Mouse (Mus musculus): Measurements from ENCODE around the gene Atp8b3. TPM values are rescaled to one million over a fixed set of nuclear protein-coding genes. Genes with fewer than 3 reads are reported as not detected.

The Atp8b3 gene
- polyA plus RNA-seq, 1 experiment from 2014 or later, result 0.84 TPM

- ATAC-seq (ENCODE audit: insufficient read depth, low FRiP score, low TSS enrichment), result no peak
- Histone ChIP-seq H3K27ac (ENCODE audit: low read depth, low read length) (no peak overlapping the region), H3K36me3 (ENCODE audit: control insufficient read depth, insufficient read depth, low read length) (no peaks in the 10 kb centered on the region), H3K4me2 (ENCODE audit: low read depth) (peak overlapping the region; percentile 40), H3K27me3 (ENCODE audit: control insufficient read depth, insufficient read depth, low read length) (no peaks in the 10 kb centered on the region), H3K4me1 (ENCODE audit: control insufficient read depth, insufficient read depth, low read length) (peaks cover 32% of the 10 kb centered on the region), H3K9ac (ENCODE audit: low read length) (peak overlapping the region; percentile 49), H3K4me3 (ENCODE audit: low read depth, low read length) (peak overlapping the region; percentile 4; the same call in 1 of the 2 replicates), H3K9me3 (ENCODE audit: control insufficient read depth, low read length) (no peaks in the 10 kb centered on the region)
- DNase-seq (ENCODE audit: low spot score), result peak; percentile 48
- 18% methylated on average over 29 of the region's 30 CpGs for WGBS
Observed at GRCm38 (mm10) chr10:80570871-80571836, 32.2 kb upstream of the Atp8b3 start.

GRCm38 (mm10) chr10:80570419-80570818, 31.5 kb upstream of the Atp8b3 start:
- Histone ChIP-seq H3K27me3 (ENCODE audit: control insufficient read depth, insufficient read depth, low read length) (no peaks in the 10 kb centered on the region), H3K9me3 (ENCODE audit: control insufficient read depth, low read length) (no peaks in the 10 kb centered on the region), H3K36me3 (ENCODE audit: control insufficient read depth, insufficient read depth, low read length) (no peaks in the 10 kb centered on the region), H3K4me2 (ENCODE audit: low read depth) (no peak overlapping the region), H3K4me3 (ENCODE audit: low read depth, low read length) (no peak overlapping the region), H3K9ac (ENCODE audit: low read length) (peak overlapping the region; percentile 49; the same call in 1 of the 2 replicates), H3K27ac (ENCODE audit: low read depth, low read length) (no peak overlapping the region), H3K4me1 (ENCODE audit: control insufficient read depth, insufficient read depth, low read length) (peaks cover 25% of the 10 kb centered on the region)
- 90% methylated on average over 10 of the region's 10 CpGs for WGBS
- no peak for ATAC-seq (ENCODE audit: insufficient read depth, low FRiP score, low TSS enrichment)
- no peak for DNase-seq (ENCODE audit: low spot score)

DNA sequence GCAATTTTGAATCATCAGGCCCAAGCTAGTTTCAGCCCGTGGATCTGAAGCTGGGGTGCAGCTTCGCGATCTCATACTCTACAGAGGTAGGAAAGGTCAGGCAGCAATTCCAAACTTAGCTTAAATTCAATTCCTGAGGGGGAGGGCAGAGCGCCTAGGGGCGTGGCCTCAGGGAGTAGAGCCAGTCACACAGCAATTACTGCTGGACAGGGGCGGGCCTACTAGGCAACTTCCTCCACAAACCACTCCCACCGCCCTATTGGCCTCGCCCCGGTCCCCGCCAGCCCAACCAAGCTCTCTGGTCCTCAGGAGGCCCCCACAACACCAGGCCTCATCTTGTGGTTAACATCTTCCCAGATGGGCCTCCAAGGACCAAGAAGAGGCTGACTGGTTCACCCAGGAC, 30.7 kb upstream of the Atp8b3 start:
- Histone ChIP-seq H3K4me1 (ENCODE audit: control insufficient read depth, insufficient read depth, low read length) (peaks cover 25% of the 10 kb centered on the region), H3K9ac (ENCODE audit: low read length) (no peak overlapping the region), H3K27ac (ENCODE audit: low read depth, low read length) (no peak overlapping the region), H3K27me3 (ENCODE audit: control insufficient read depth, insufficient read depth, low read length) (no peaks in the 10 kb centered on the region), H3K9me3 (ENCODE audit: control insufficient read depth, low read length) (no peaks in the 10 kb centered on the region), H3K36me3 (ENCODE audit: control insufficient read depth, insufficient read depth, low read length) (no peaks in the 10 kb centered on the region), H3K4me3 (ENCODE audit: low read depth, low read length) (no peak overlapping the region), H3K4me2 (ENCODE audit: low read depth) (no peak overlapping the region)
- WGBS, result 30% methylated on average over 10 of the region's 10 CpGs
- peak; percentile 40 for DNase-seq (ENCODE audit: low spot score)
- no peak for ATAC-seq (ENCODE audit: insufficient read depth, low FRiP score, low TSS enrichment)

DNA sequence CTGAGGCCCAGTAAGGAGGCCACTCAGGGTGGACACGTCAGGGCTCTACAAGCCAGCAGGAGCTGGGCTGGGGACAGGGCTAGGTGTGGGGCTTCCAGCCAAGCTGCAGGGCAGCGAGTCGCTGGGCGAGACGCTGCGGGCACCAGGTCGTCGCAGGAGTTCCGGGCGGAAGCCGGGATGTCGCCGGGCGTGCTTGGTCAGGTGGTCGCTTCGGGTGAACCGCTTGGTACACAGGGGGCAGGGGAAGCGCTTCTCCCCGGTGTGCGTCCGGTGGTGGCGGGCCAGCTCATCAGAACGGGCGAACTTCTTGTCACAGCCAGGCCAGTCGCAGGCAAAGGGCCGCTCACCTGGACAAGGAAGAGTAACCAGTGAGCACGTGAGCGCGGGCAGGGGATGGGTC, 30.0 kb upstream of the Atp8b3 start:
- ATAC-seq (ENCODE audit: insufficient read depth, low FRiP score, low TSS enrichment), result no peak
- Histone ChIP-seq H3K27ac (ENCODE audit: low read depth, low read length) (no peak overlapping the region), H3K9ac (ENCODE audit: low read length) (no peak overlapping the region), H3K4me1 (ENCODE audit: control insufficient read depth, insufficient read depth, low read length) (peaks cover 25% of the 10 kb centered on the region), H3K4me2 (ENCODE audit: low read depth) (no peak overlapping the region), H3K9me3 (ENCODE audit: control insufficient read depth, low read length) (no peaks in the 10 kb centered on the region), H3K27me3 (ENCODE audit: control insufficient read depth, insufficient read depth, low read length) (no peaks in the 10 kb centered on the region), H3K4me3 (ENCODE audit: low read depth, low read length) (no peak overlapping the region), H3K36me3 (ENCODE audit: control insufficient read depth, insufficient read depth, low read length) (no peaks in the 10 kb centered on the region)
- WGBS, result 87% methylated on average over 29 of the region's 29 CpGs
- DNase-seq (ENCODE audit: low spot score), result no peak

DNA sequence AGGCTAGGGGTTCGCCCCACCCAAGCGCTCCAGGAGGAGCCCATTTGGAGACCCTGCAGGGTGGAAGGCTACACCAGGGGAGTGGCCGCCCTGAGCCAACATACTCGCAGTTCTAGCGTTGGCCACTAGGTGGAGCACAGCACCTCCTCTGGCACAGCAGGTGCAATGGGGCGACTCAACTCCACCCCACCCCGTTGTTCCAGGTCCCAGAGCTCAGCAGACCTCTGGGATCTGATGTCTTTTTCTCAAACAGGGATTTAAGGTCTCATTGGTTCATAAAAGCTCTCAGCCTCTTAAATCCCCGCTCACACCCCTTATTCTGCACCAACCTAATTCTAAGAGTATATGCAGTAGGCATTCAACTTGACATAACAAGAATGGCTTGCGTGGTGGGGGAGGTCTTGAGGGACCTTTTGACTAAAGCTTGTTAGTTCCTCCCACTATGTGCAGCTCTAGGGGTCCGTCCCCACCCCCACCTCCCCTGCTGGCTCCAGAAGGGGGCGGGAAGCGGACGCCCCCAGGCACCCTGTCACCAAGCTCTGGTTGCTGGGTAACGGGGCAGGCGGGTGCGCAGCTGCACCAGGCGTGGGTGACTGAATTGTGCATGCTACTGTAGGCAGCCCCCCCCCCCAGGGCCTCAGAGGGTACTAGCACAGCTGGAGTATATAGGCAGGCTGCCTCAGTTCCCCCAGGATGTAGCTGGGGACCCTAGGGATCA, 27.6 kb upstream of the Atp8b3 start:
- Histone ChIP-seq H3K9me3 (ENCODE audit: control insufficient read depth, low read length) (no peaks in the 10 kb centered on the region), H3K4me3 (ENCODE audit: low read depth, low read length) (no peak overlapping the region), H3K36me3 (ENCODE audit: control insufficient read depth, insufficient read depth, low read length) (no peaks in the 10 kb centered on the region), H3K27ac (ENCODE audit: low read depth, low read length) (peak overlapping the region; percentile 70), H3K4me2 (ENCODE audit: low read depth) (peak overlapping the region; percentile 10), H3K4me1 (ENCODE audit: control insufficient read depth, insufficient read depth, low read length) (peaks cover 20% of the 10 kb centered on the region), H3K9ac (ENCODE audit: low read length) (no peak overlapping the region), H3K27me3 (ENCODE audit: control insufficient read depth, insufficient read depth, low read length) (no peaks in the 10 kb centered on the region)
- DNase-seq (ENCODE audit: low spot score), result peak; percentile 88
- 25% methylated on average over 17 of the region's 17 CpGs for WGBS
- ATAC-seq (ENCODE audit: insufficient read depth, low FRiP score, low TSS enrichment), result peak; percentile 59

DNA sequence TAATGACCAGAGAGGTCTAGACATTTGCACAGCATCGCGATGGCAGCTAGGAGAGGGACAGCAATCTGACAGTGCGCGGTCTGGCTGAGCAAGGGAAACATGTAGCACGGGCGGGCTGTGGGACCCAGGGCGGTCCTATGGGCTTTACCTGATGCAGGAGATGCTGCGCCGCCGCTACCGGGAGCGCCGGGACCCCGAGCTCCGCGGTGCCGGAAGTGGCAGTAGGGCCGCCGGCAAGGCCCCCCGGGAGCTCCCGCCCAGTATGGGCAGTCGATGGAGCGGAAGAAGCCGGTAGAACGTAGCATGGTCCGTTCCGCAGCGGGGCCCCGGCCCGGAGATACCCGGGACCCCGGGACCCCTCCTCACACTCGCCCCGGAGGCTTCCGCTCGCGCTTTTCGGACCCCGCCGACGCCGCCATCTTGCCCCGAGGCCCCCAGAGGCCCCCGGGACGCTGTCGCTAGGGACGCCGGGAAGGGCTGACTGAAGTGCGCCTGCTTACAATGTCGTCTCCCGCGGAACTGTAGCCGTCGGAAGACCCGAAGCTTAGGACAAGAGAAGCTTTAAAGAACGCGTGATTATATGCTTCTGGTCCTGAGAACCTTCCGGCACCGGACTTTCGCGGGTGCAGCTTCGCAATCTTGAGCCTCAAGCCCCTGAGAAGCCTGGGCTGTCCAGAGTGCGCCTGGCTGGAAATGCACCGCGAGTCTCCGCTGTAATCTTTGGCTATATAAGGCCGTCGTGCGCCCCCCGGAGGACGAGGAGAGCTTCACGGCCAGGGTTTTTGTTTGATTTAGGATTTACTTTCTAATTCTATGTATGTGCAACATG, 22.4 kb upstream of the Atp8b3 start, which contains the start of gene Rexo1:
Gene Rexo1, minus strand, starts transcription at position 445 of the 829 bp plus-strand sequence.
- peak within 1 kb of the TSS; percentile 85 for H3K4me2 ChIP-seq (ENCODE audit: low read depth)
- peak within 1 kb of the TSS; percentile 83 for H3K4me3 ChIP-seq (ENCODE audit: low read depth, low read length)
- ATAC-seq (ENCODE audit: insufficient read depth, low FRiP score, low TSS enrichment), result peak; percentile 76
- H3K4me1 ChIP-seq (ENCODE audit: control insufficient read depth, insufficient read depth, low read length), result peaks cover 7% of the 10 kb centered on the region
- no peaks in the 10 kb centered on the region for H3K36me3 ChIP-seq (ENCODE audit: control insufficient read depth, insufficient read depth, low read length)
- H3K9me3 ChIP-seq (ENCODE audit: control insufficient read depth, low read length), result no peaks in the 10 kb centered on the region
- peak within 1 kb of the TSS; percentile 39 for H3K27ac ChIP-seq (ENCODE audit: low read depth, low read length)
- no peaks in the 10 kb centered on the region for H3K27me3 ChIP-seq (ENCODE audit: control insufficient read depth, insufficient read depth, low read length)
- DNase-seq (ENCODE audit: low spot score), result peak; percentile 96
- under 1% methylated on average over 69 of the region's 72 CpGs for WGBS
- H3K9ac ChIP-seq (ENCODE audit: low read length), result peak within 1 kb of the TSS; percentile 91

- H3K36me3 ChIP-seq (ENCODE audit: control insufficient read depth, insufficient read depth, low read length), result no peaks in the 10 kb centered on the region
- ATAC-seq (ENCODE audit: insufficient read depth, low FRiP score, low TSS enrichment) (no peak), DNase-seq (ENCODE audit: low spot score) (no peak)
- no peaks in the 10 kb centered on the region for H3K9me3 ChIP-seq (ENCODE audit: control insufficient read depth, low read length)
- H3K4me1 ChIP-seq (ENCODE audit: control insufficient read depth, insufficient read depth, low read length), result peaks cover 7% of the 10 kb centered on the region
- H3K27me3 ChIP-seq (ENCODE audit: control insufficient read depth, insufficient read depth, low read length), result no peaks in the 10 kb centered on the region
- peak overlapping the region; percentile 83 for H3K4me3 ChIP-seq (ENCODE audit: low read depth, low read length)
- peak overlapping the region; percentile 91 for H3K9ac ChIP-seq (ENCODE audit: low read length)
- no peak overlapping the region for H3K27ac ChIP-seq (ENCODE audit: low read depth, low read length)
- WGBS, result 1% methylated on average over 13 of the region's 13 CpGs
- H3K4me2 ChIP-seq (ENCODE audit: low read depth), result peak overlapping the region; percentile 85
Observed at GRCm38 (mm10) chr10:80560621-80561020, 21.7 kb upstream of the Atp8b3 start.

DNA sequence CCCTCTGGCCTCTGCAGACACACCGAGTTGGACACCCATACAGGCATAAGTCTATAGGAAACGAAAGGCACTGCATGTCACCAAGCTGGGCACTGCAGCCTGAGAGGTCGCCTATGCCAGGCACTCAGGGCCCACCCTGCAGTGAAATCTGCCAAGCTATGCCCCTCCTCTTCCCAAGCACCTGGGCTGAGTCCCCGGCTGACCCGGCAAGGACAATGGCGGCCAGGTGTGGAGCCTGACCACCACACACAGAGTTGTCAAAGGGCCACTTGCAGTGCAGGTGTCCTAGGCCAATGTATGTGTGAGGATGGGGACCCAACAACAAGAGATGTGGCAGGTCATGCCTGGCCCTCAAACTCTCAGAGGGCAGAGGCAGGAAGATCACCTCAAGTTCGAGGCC, 20.5 kb upstream of the Atp8b3 start:
- WGBS, result 88% methylated on average over 7 of the region's 7 CpGs
- Histone ChIP-seq H3K4me1 (ENCODE audit: control insufficient read depth, insufficient read depth, low read length) (peaks cover 7% of the 10 kb centered on the region), H3K9ac (ENCODE audit: low read length) (no peak overlapping the region), H3K36me3 (ENCODE audit: control insufficient read depth, insufficient read depth, low read length) (no peaks in the 10 kb centered on the region), H3K4me2 (ENCODE audit: low read depth) (no peak overlapping the region), H3K27ac (ENCODE audit: low read depth, low read length) (no peak overlapping the region), H3K4me3 (ENCODE audit: low read depth, low read length) (no peak overlapping the region; the same call in 1 of the 2 replicates), H3K9me3 (ENCODE audit: control insufficient read depth, low read length) (no peaks in the 10 kb centered on the region), H3K27me3 (ENCODE audit: control insufficient read depth, insufficient read depth, low read length) (no peaks in the 10 kb centered on the region)
- ATAC-seq (ENCODE audit: insufficient read depth, low FRiP score, low TSS enrichment) (no peak), DNase-seq (ENCODE audit: low spot score) (no peak)
